Mouse (Mus musculus) ES-E14 (cell line): ENCODE data around the gene Dupd1. TPM values are rescaled to one million over a fixed set of nuclear protein-coding genes. Genes with fewer than 3 reads are reported as not detected.

Experiments
- DNase-seq: peaks from one replicate; pipeline ENCODE4 v3.0.0-alpha.2; 2013; ENCODE audit warnings: low read depth, low spot score
- H3K27ac ChIP-seq: 2 replicates; pipeline ENCODE4 v1.5.1; 2012; ENCODE audit warnings: low read depth, mild to moderate bottlenecking, low read length, moderate library complexity, mixed read lengths; ENCODE audit not compliant: poor library complexity, insufficient read depth, severe bottlenecking
- H3K36me3 ChIP-seq: 2 replicates; pipeline ENCODE4 v1.6.1; 2012; ENCODE audit warnings: mild to moderate bottlenecking, low read length, moderate library complexity, mixed read lengths; ENCODE audit not compliant: control insufficient read depth, poor library complexity, insufficient read depth, severe bottlenecking
- H3K4me1 ChIP-seq, 2 experiments: fragments of 150-350 bp in 1 of 2; sonication (generic) in 1 of 2; 2 replicates each; pipeline ENCODE4 v1.6.1; 2012; ENCODE audit warnings: low read length in 2 of 2, mild to moderate bottlenecking in 1 of 2, mixed read lengths in 1 of 2; ENCODE audit not compliant: control insufficient read depth in 2 of 2, insufficient read depth in 2 of 2, poor library complexity in 1 of 2
- H3K4me3 ChIP-seq, 2 experiments: fragments of 150-350 bp in 1 of 2; sonication (generic) in 1 of 2; 2 replicates each; pipeline ENCODE4 v1.5.1; 2012; ENCODE audit warnings: low read length in 2 of 2, low read depth in 1 of 2, mild to moderate bottlenecking in 1 of 2, mixed read lengths in 1 of 2; ENCODE audit not compliant: insufficient read depth in 1 of 2, poor library complexity in 1 of 2, severe bottlenecking in 1 of 2
- H3K9ac ChIP-seq: 2 replicates; pipeline ENCODE4 v1.6.1; 2012; ENCODE audit warnings: low read depth, mild to moderate bottlenecking, low read length, mixed read lengths; ENCODE audit not compliant: poor library complexity, insufficient read depth, severe bottlenecking
- H3K9me3 ChIP-seq: fragments of 150-350 bp; sonication (generic); 2 replicates; pipeline ENCODE4 v1.6.1; 2012; ENCODE audit warnings: low read depth, mild to moderate bottlenecking, low read length; ENCODE audit not compliant: control insufficient read depth, insufficient read depth
- CHD2 ChIP-seq: IDR thresholded peaks from 2 replicates; pipeline ENCODE4 v1.6.1; 2014; ENCODE audit warnings: mild to moderate bottlenecking, low read depth, low read length, inconsistent platforms
- HCFC1 ChIP-seq: IDR thresholded peaks from 2 replicates; pipeline ENCODE4 v1.6.1; 2012; ENCODE audit warnings: low read length, inconsistent platforms, borderline replicate concordance; ENCODE audit not compliant: insufficient read depth
- MAFK ChIP-seq: IDR thresholded peaks from 2 replicates; pipeline ENCODE4 v1.6.1; 2014; ENCODE audit warnings: mild to moderate bottlenecking, low read depth, low read length, inconsistent platforms; ENCODE audit not compliant: insufficient read depth
- ZC3H11A ChIP-seq: IDR thresholded peaks from 2 replicates; pipeline ENCODE4 v1.6.1; 2012; ENCODE audit warnings: low read depth, mild to moderate bottlenecking, inconsistent platforms, low read length, borderline replicate concordance
- ZNF384 ChIP-seq: IDR thresholded peaks from 2 replicates; pipeline ENCODE4 v1.6.1; 2012; ENCODE audit warnings: low read depth, low read length, inconsistent platforms
- in situ Hi-C, 2 experiments: fragments of 600-800 bp; cut with MboI; formaldehyde crosslinking; loops; one replicate each; pipeline ENCODE4 v1.15.1; 2025; ENCODE audit warnings: low sequenced_read_pairs in 2 of 2, inconsistent platforms in 1 of 2; ENCODE audit not compliant: unreplicated experiment in 2 of 2
- total RNA-seq: library from RNA; depleted of rRNA; stranded (reverse); fragments of 300-350 nt; gene quantifications from 2 replicates; pipeline ENCODE4 v1.2.3, GENCODE M21; 2012

The Dupd1 gene
- total RNA-seq, 1 experiment, result not detected

GRCm38 (mm10) chr14:21705462-21705861, 8.9 kb downstream of the Dupd1 start:
- Histone ChIP-seq H3K9ac (no peak overlapping the region), H3K4me1 (no peaks in the 10 kb centered on the region), H3K4me3 (no peak overlapping the region), H3K9me3 (no peaks in the 10 kb centered on the region), H3K36me3 (no peaks in the 10 kb centered on the region), H3K27ac (no peak overlapping the region)
- DNase-seq, result no peak
- TF ChIP-seq MAFK, result no peak
- no peak for TF ChIP-seq HCFC1
- TF ChIP-seq ZC3H11A, result no peak
- in situ Hi-C loops, result no loop called here

GRCm38 (mm10) chr14:21703255-21703654, 11.1 kb downstream of the Dupd1 start:
- no peaks in the 10 kb centered on the region for H3K4me1 ChIP-seq
- H3K27ac ChIP-seq, result no peak overlapping the region
- no peak overlapping the region for H3K9ac ChIP-seq
- in situ Hi-C loops, result no loop called here
- no peak for DNase-seq
- H3K9me3 ChIP-seq, result no peaks in the 10 kb centered on the region
- TF ChIP-seq HCFC1 (no peak), ZNF384 (no peak), ZC3H11A (no peak), MAFK (no peak), CHD2 (no peak)
- H3K36me3 ChIP-seq, result no peaks in the 10 kb centered on the region
- no peak overlapping the region for H3K4me3 ChIP-seq

- Histone ChIP-seq H3K4me3 (no peak overlapping the region), H3K9me3 (no peaks in the 10 kb centered on the region), H3K4me1 (no peaks in the 10 kb centered on the region), H3K36me3 (no peaks in the 10 kb centered on the region), H3K27ac (no peak overlapping the region), H3K9ac (no peak overlapping the region)
- in situ Hi-C loops, result no loop called here
- DNase-seq, result no peak
- TF ChIP-seq ZNF384 (no peak), ZC3H11A (no peak), MAFK (no peak), CHD2 (no peak), HCFC1 (no peak)
These were observed 11.7 kb downstream of the Dupd1 start for GRCm38 (mm10) chr14:21702691-21703090.

GRCm38 (mm10) chr14:21696186-21696830, 18.1 kb downstream of the Dupd1 start:
- in situ Hi-C loops, result no loop called here
- no peaks in the 10 kb centered on the region for H3K9me3 ChIP-seq
- no peaks in the 10 kb centered on the region for H3K36me3 ChIP-seq
- no peak for DNase-seq
- H3K9ac ChIP-seq, result no peak overlapping the region
- no peak overlapping the region for H3K4me3 ChIP-seq
- no peak for TF ChIP-seq ZC3H11A
- TF ChIP-seq MAFK, result no peak
- TF ChIP-seq HCFC1, result no peak
- no peak for TF ChIP-seq ZNF384
- no peak for TF ChIP-seq CHD2
- no peak overlapping the region for H3K27ac ChIP-seq
- H3K4me1 ChIP-seq, result no peaks in the 10 kb centered on the region

- H3K9me3 ChIP-seq, result no peaks in the 10 kb centered on the region
- no peak overlapping the region for H3K4me3 ChIP-seq
- H3K27ac ChIP-seq, result no peak overlapping the region
- TF ChIP-seq HCFC1 (no peak), ZC3H11A (no peak), MAFK (no peak), CHD2 (no peak), ZNF384 (no peak)
- DNase-seq, result no peak
- H3K4me1 ChIP-seq, result no peaks in the 10 kb centered on the region
- in situ Hi-C loops, result no loop called here
- H3K9ac ChIP-seq, result no peak overlapping the region
- no peaks in the 10 kb centered on the region for H3K36me3 ChIP-seq
These were observed 19.4 kb downstream of the Dupd1 start for GRCm38 (mm10) chr14:21695020-21695419.
